8 mouse cellular contexts compared by ENCODE assay signal in the genomic region with DNA sequence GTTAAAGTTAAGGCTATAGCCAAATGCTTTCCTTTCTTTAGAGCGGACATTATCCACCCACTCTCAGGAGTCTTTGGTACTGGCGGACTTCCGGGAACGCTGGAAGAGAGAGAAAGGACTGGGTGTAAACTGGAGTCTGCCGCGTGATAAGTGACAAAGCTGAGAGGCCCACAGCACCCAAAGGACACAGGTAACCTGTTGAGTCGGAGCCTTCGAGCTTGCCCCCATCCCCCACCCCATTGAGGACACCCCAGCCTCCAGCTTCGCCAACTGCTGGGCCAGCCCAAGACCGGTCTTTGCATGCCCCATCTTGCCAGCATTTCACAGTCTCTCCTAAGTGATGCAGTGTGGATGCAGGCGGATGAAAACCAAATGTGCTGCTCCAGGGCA. TPM values are rescaled to one million over a fixed set of nuclear protein-coding genes. Genes with fewer than 3 reads are reported as not detected.
DNase-seq lines count a peak whose midpoint lies in the region; ATAC-seq and TF ChIP-seq lines count a peak whose summit lies in the region.

No protein-coding gene starts in this region.

- ATAC-seq in liver, embryonic 16.5 days (ENCODE audit: low read depth), result peak; percentile 50

- intact Hi-C loops in gastrocnemius, adult 2 months (cut with DNase I), result loop anchor here (1.0 kb wide), 1 partner anchor 91 kb away; a partner anchor contains a TSS

- 21% methylated on average over 11 of the region's 11 CpGs for WGBS in spleen, adult 2 months
- 14% methylated on average over 11 of the region's 11 CpGs for WGBS in hindbrain, embryonic 10.5 days
- WGBS in liver, embryonic 16.5 days (ENCODE audit: insufficient replicate concordance), result 16% methylated on average over 11 of the region's 11 CpGs

- H3K9me3 ChIP-seq in hindbrain, embryonic 10.5 days, result no peaks in the 10 kb centered on the region
- H3K9me3 ChIP-seq in liver, embryonic 16.5 days (replicated peaks; ENCODE audit: control insufficient read depth, low read length), result no peaks in the 10 kb centered on the region

- H3K27ac ChIP-seq in gastrocnemius, adult 2 months, result peak overlapping the region; percentile 92
- H3K27ac ChIP-seq in spleen, adult 2 months (ENCODE audit: insufficient read depth, low read length), result peak overlapping the region; percentile 78
- H3K27ac ChIP-seq in hindbrain, embryonic 10.5 days, result peak overlapping the region; percentile 86
- peak overlapping the region; percentile 75 for H3K27ac ChIP-seq in liver, embryonic 16.5 days (ENCODE audit: low read length)
- H3K27ac ChIP-seq in testis, adult 2 months (ENCODE audit: control insufficient read depth, insufficient read depth, low read depth, low read length), result peak overlapping the region; percentile 57; the same call in 1 of the 2 replicates

- peak overlapping the region; percentile 59 for H3K4me2 ChIP-seq in liver, embryonic 16.5 days (ENCODE audit: low read depth, low read length)

- H3K4me1 ChIP-seq in spleen, adult 2 months (ENCODE audit: control insufficient read depth, insufficient read depth, insufficient read length), result peaks cover 3% of the 10 kb centered on the region; the same call in 1 of the 2 replicates
- peaks cover 7% of the 10 kb centered on the region; the same call in 1 of the 2 replicates for H3K4me1 ChIP-seq in hindbrain, embryonic 10.5 days (replicated peaks)
- H3K4me1 ChIP-seq in liver, embryonic 16.5 days (ENCODE audit: control insufficient read depth, low read depth, low read length), result no peaks in the 10 kb centered on the region; the same call in 1 of the 2 replicates
- peaks cover 3% of the 10 kb centered on the region; the same call in 1 of the 2 replicates for H3K4me1 ChIP-seq in testis, adult 2 months (ENCODE audit: control insufficient read depth, insufficient read depth, low read length)

- H3K9ac ChIP-seq in liver, embryonic 16.5 days (ENCODE audit: low read depth, low read length), result peak overlapping the region; percentile 53

- TF ChIP-seq POLR2A in spleen, adult 2 months (IDR thresholded peaks at IDR 0.05; ENCODE audit: low read depth, low read length), result no peak
- no peak for TF ChIP-seq POLR2A in testis, adult 2 months (IDR thresholded peaks at IDR 0.05; ENCODE audit: control insufficient read depth, low read depth, low read length)

- no peaks in the 10 kb centered on the region for H3K27me3 ChIP-seq in spleen, adult 2 months (ENCODE audit: control insufficient read depth, insufficient read depth, low read length)
- no peaks in the 10 kb centered on the region for H3K27me3 ChIP-seq in hindbrain, embryonic 10.5 days (ENCODE audit: insufficient read depth, poor library complexity, severe bottlenecking)
- no peaks in the 10 kb centered on the region for H3K27me3 ChIP-seq in liver, embryonic 16.5 days (ENCODE audit: control insufficient read depth, insufficient read depth, low read depth, low read length)
- no peaks in the 10 kb centered on the region for H3K27me3 ChIP-seq in testis, adult 2 months (ENCODE audit: control insufficient read depth, insufficient read depth, low read length)

- peak overlapping the region; percentile 79 for H3K4me3 ChIP-seq in gastrocnemius, adult 2 months
- peak overlapping the region; percentile 81 for H3K4me3 ChIP-seq in spleen, adult 2 months (ENCODE audit: extremely low read depth, insufficient read depth, insufficient read length)
- H3K4me3 ChIP-seq in hindbrain, embryonic 10.5 days, result peak overlapping the region; percentile 60
- H3K4me3 ChIP-seq in liver, embryonic 16.5 days (ENCODE audit: low read depth, low read length), result peak overlapping the region; percentile 68
- peak overlapping the region; percentile 43 for H3K4me3 ChIP-seq in testis, adult 2 months (ENCODE audit: control insufficient read depth, low read depth, low read length)

- DNase-seq in gastrocnemius, adult 2 months, result peak; percentile 39
- DNase-seq in gastrocnemius, adult 18-20 months (ENCODE audit: low spot score), result no peak
- peak in 1 of 2 experiments; percentile 13 for DNase-seq in spleen, adult 2 months (ENCODE audit: low read depth in 1 of 2, low spot score in 2 of 2)
- DNase-seq in spleen, postnatal 36 days (ENCODE audit: low spot score in 2 of 2), result no peak
- DNase-seq in hindbrain, embryonic 10.5 days (ENCODE audit: low spot score), result no peak
- no peak for DNase-seq in embryo, embryonic 10.5 days (ENCODE audit: low spot score)

- TF ChIP-seq CTCF in gastrocnemius, adult 2 months (IDR thresholded peaks at IDR 0.05), result no peak
- TF ChIP-seq CTCF in spleen, adult 2 months (IDR thresholded peaks at IDR 0.05; ENCODE audit: extremely low read depth, insufficient read depth, insufficient read length, insufficient replicate concordance), result no peak
- no peak for TF ChIP-seq CTCF in testis, adult 2 months (IDR thresholded peaks at IDR 0.05; ENCODE audit: control insufficient read depth, insufficient read depth, insufficient replicate concordance, low read depth, low read length)

- H3K36me3 ChIP-seq in spleen, adult 2 months (ENCODE audit: control insufficient read depth, insufficient read depth, low read length), result no peaks in the 10 kb centered on the region
- peaks cover 6% of the 10 kb centered on the region for H3K36me3 ChIP-seq in hindbrain, embryonic 10.5 days
- H3K36me3 ChIP-seq in liver, embryonic 16.5 days (ENCODE audit: control insufficient read depth, insufficient read depth), result no peaks in the 10 kb centered on the region
- no peaks in the 10 kb centered on the region for H3K36me3 ChIP-seq in testis, adult 2 months (ENCODE audit: control insufficient read depth, insufficient read depth, low read length)

RNA-seq across cellular contexts. Expression of a gene that starts 0.3 kb away (rescaled TPM):
- total RNA-seq in gastrocnemius, adult 2 months (2021), result 10 to 100 TPM; 13.6 to 21.9 TPM
- 10 to 100 TPM; 16.9 to 22.2 TPM for total RNA-seq in gastrocnemius, adult 18-20 months (2021)
- polyA plus RNA-seq in spleen, adult 2 months (2012; rRNA removed), result 2.3 and 3.0 TPM in 2 replicates
- polyA plus RNA-seq in hindbrain, embryonic 10.5 days (2016; fragmentation: Nextera tagmentation; extraction: Ambion mirVana), result 27.4 and 31.3 TPM in 2 replicates
- polyA plus RNA-seq in liver, embryonic 16.5 days (2015; fragmentation: Nextera tagmentation; extraction: Ambion mirVana), result 9.0 and 9.4 TPM in 2 replicates
- 1.4 and 1.7 TPM in 2 replicates for polyA plus RNA-seq in testis, adult 2 months (2012; rRNA removed)

RNA-seq across cellular contexts. Expression of a gene that starts 21.1 kb away (rescaled TPM):
- 10 to 100 TPM; 17.3 to 18.9 TPM for total RNA-seq in gastrocnemius, adult 2 months (2021)
- 10 to 100 TPM; 15.7 to 17.5 TPM for total RNA-seq in gastrocnemius, adult 18-20 months (2021)
- 13.4 and 14.1 TPM in 2 replicates for polyA plus RNA-seq in spleen, adult 2 months (2012; rRNA removed)
- 2.1 and 2.6 TPM in 2 replicates for polyA plus RNA-seq in hindbrain, embryonic 10.5 days (2016; fragmentation: Nextera tagmentation; extraction: Ambion mirVana)
- polyA plus RNA-seq in liver, embryonic 16.5 days (2015; fragmentation: Nextera tagmentation; extraction: Ambion mirVana), result 0.46 and 0.53 TPM in 2 replicates
- 2.9 and 3.4 TPM in 2 replicates for polyA plus RNA-seq in testis, adult 2 months (2012; rRNA removed)
